Mouse (Mus musculus) testis, adult 2 months (tissue): ENCODE data around the gene Apbb1.

ENCODE experiments used
- CTCF ChIP-seq: fragments of 200-500 bp; IDR thresholded peaks from 2 replicates; pipeline ENCODE4 v1.5.1; 2012; ENCODE audit warnings: low read depth, mild to moderate bottlenecking, inconsistent platforms, low read length, moderate library complexity; ENCODE audit not compliant: control insufficient read depth, insufficient read depth, insufficient replicate concordance
- POLR2A ChIP-seq: fragments of 200-500 bp; IDR thresholded peaks from 2 replicates; pipeline ENCODE4 v1.6.1; 2012; ENCODE audit warnings: low read depth, mild to moderate bottlenecking, inconsistent platforms, low read length, moderate library complexity; ENCODE audit not compliant: control insufficient read depth

DNA sequence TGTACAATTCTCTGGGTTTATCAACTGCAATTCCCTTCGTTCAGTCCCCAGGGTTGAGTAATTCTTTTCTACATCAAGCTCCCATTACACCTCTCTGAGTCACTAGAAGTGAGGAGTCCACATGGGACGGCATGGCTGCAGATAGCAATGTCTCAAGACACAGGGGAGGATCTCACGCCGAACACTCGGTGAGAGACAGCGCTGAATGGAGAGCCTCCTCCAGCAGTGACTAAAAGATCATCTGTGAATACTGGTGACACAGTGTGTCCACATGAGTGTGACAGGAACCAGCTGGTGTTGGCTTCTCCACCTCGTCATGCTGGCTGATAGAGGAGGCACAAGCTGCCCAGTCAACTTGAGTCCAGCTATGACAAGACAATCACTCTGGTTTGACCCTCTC, 33.5 kb downstream of the Apbb1 start:
- TF ChIP-seq POLR2A (no peak), CTCF (no peak)
